Mouse (Mus musculus): ENCODE results near the gene Cdkal1.

DNA sequence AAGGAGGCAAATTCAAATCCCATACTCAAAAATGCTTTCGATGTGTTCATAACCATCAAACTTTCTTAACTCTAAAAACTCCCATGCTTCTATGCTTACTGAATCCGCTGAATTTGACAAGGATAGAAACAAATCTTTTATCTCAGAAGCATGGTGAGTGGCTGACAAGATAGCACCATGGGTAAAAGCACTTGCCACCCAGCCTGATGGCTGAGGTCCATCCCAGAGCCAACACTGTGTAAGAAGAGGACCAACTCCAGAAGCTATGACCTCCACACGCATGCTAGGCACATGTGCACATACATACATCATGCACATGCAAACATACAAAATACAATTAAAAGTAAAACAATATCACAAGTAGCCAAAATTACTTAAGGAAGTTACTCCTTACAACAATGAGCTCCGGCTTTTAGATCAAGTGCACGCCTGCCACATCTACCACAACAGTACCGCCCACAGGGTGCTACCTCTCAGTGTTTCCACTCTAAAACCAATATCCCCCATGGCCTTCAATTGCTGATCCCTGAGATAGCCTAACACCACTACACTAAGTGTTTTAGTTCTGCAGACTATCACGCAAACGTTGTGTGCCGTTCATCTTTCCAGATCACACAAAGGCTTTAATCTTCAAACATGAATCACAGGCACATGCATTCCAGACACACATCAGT is 35.4 kb downstream of the Cdkal1 start:
- TF ChIP-seq POLR2A (IDR thresholded peaks at IDR 0.05; ENCODE audit: borderline replicate concordance, low read depth, low read length), result no peak
- no peak for TF ChIP-seq CTCF (IDR thresholded peaks at IDR 0.05; ENCODE audit: low read depth, low read length)

Measured in bone marrow macrophage, adult 2 months (primary cell).